Mouse (Mus musculus) forebrain, embryonic 15.5 days (tissue): Measurements from ENCODE around the gene Espl1. TPM values are rescaled to one million over a fixed set of nuclear protein-coding genes. Genes with fewer than 3 reads are reported as not detected.

ENCODE experiments used
- ATAC-seq: fragments of 200-750 bp; cut with Nextera tagmentation; replicated peaks from 2 replicates; pipeline ENCODE4 v1.8.0; 2017; ENCODE audit warnings: mild to moderate bottlenecking, moderate TSS enrichment, moderate library complexity
- H3K27ac ChIP-seq: fragments of 300-500 bp; sonication (generic); replicated peaks from 2 replicates; pipeline ENCODE4 v1.5.1; 2015; ENCODE audit warnings: mild to moderate bottlenecking, inconsistent platforms
- H3K27me3 ChIP-seq: fragments of 300-500 bp; sonication (generic); 2 replicates; pipeline ENCODE4 v1.6.1; 2015; ENCODE audit warnings: inconsistent platforms
- H3K36me3 ChIP-seq: fragments of 300-500 bp; sonication (generic); 2 replicates; pipeline ENCODE4 v1.6.1; 2015; ENCODE audit warnings: mild to moderate bottlenecking, inconsistent platforms
- H3K4me1 ChIP-seq: fragments of 300-500 bp; sonication (generic); 2 replicates; pipeline ENCODE4 v1.6.1; 2015; ENCODE audit warnings: inconsistent platforms
- H3K4me2 ChIP-seq: fragments of 300-500 bp; sonication (generic); replicated peaks from 2 replicates; pipeline ENCODE4 v1.6.1; 2015; ENCODE audit warnings: mild to moderate bottlenecking, inconsistent platforms
- H3K4me3 ChIP-seq: fragments of 300-500 bp; sonication (generic); 2 replicates; pipeline ENCODE4 v1.5.1; 2015; ENCODE audit warnings: mild to moderate bottlenecking, inconsistent platforms
- H3K9ac ChIP-seq: fragments of 300-500 bp; sonication (generic); replicated peaks from 2 replicates; pipeline ENCODE4 v1.6.1; 2015; ENCODE audit warnings: mild to moderate bottlenecking, inconsistent platforms
- H3K9me3 ChIP-seq: fragments of 300-500 bp; sonication (generic); 2 replicates; pipeline ENCODE4 v1.6.1; 2016; ENCODE audit warnings: inconsistent platforms
- WGBS: fragments of 180-500 bp; shearing (Covaris S2); methylation state at CpG from one replicate; pipeline ENCODE4 v1.1.7; 2015; ENCODE audit warnings: mixed read lengths; 5-methylcytosine and 5-hydroxymethylcytosine counted together
- polyA plus RNA-seq: library from polyadenylated mRNA; unstranded; fragments of >200 nt; fragmentation: Nextera tagmentation; extraction: Ambion mirVana; gene quantifications from 2 replicates; pipeline ENCODE4 v1.2.1, GENCODE M21; 2015

Espl1 gene
- polyA plus RNA-seq, 1 experiment from 2014 or later: 10.2 TPM

GRCm38 (mm10) chr15:102257202-102258075, 38.6 kb upstream of the Espl1 start, which contains the start of gene Rarg:
Gene Rarg, minus strand, starts transcription at chr15:102257517.
- H3K36me3 ChIP-seq: no peaks in the 10 kb centered on the region
- WGBS: 1% methylated on average over 41 of the region's 46 CpGs
- H3K4me2 ChIP-seq: peak within 1 kb of the TSS; percentile 96
- ATAC-seq: peak; percentile 44
- H3K4me1 ChIP-seq: peaks cover 23% of the 10 kb centered on the region
- H3K27me3 ChIP-seq: peaks cover 5% of the 10 kb centered on the region; the same call in 1 of the 2 replicates
- peak within 1 kb of the TSS; percentile 56 for H3K4me3 ChIP-seq
- peak within 1 kb of the TSS; percentile 61 for H3K9ac ChIP-seq
- H3K9me3 ChIP-seq: no peaks in the 10 kb centered on the region
- no peak within 1 kb of the TSS for H3K27ac ChIP-seq

GRCm38 (mm10) chr15:102258076-102258470, 38.0 kb upstream of the Espl1 start:
- Histone ChIP-seq H3K4me1 (peaks cover 23% of the 10 kb centered on the region), H3K36me3 (no peaks in the 10 kb centered on the region), H3K9ac (no peak overlapping the region), H3K4me3 (peak overlapping the region; percentile 56; the same call in 1 of the 2 replicates), H3K27me3 (peaks cover 5% of the 10 kb centered on the region; the same call in 1 of the 2 replicates), H3K4me2 (peak overlapping the region; percentile 96), H3K27ac (no peak overlapping the region), H3K9me3 (no peaks in the 10 kb centered on the region)
- ATAC-seq: peak; percentile 42; the same call in 1 of the 2 replicates
- WGBS: 4% methylated on average over 12 of the region's 12 CpGs

GRCm38 (mm10) chr15:102258581-102259253, 37.3 kb upstream of the Espl1 start:
- no peaks in the 10 kb centered on the region for H3K9me3 ChIP-seq
- peaks cover 5% of the 10 kb centered on the region; the same call in 1 of the 2 replicates for H3K27me3 ChIP-seq
- no peak overlapping the region for H3K4me3 ChIP-seq
- no peak overlapping the region for H3K4me2 ChIP-seq
- no peak overlapping the region for H3K9ac ChIP-seq
- WGBS: 27% methylated on average over 11 of the region's 11 CpGs
- no peaks in the 10 kb centered on the region for H3K36me3 ChIP-seq
- ATAC-seq: no peak
- H3K4me1 ChIP-seq: peaks cover 23% of the 10 kb centered on the region
- H3K27ac ChIP-seq: no peak overlapping the region

DNA sequence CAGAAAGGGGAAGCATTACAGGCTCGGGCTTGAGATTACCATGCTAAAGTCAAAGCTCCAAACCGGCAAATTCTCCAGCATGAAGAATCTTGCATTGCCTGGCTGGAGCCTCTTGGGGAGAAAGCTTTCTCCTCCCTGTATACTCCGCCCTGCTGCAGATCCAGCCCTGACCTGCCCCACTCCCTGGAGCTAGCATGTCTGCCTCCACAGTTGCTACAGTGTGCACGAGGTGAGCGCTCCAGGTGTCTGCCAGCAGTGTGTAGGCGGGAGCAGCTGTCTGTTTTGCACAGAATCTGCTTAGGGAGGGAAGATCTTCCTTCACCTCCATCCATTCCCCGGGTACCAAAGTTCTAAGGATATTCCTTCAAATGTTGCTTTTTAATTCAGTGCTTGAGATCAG, 33.5 kb upstream of the Espl1 start:
- H3K36me3 ChIP-seq: no peaks in the 10 kb centered on the region
- no peak for ATAC-seq
- no peak overlapping the region for H3K4me3 ChIP-seq
- no peaks in the 10 kb centered on the region for H3K9me3 ChIP-seq
- H3K27me3 ChIP-seq: no peaks in the 10 kb centered on the region
- no peak overlapping the region for H3K27ac ChIP-seq
- no peak overlapping the region for H3K4me2 ChIP-seq
- H3K4me1 ChIP-seq: peaks cover 12% of the 10 kb centered on the region
- no peak overlapping the region for H3K9ac ChIP-seq
- WGBS: 52% methylated on average over 7 of the region's 7 CpGs

- H3K4me2 ChIP-seq: no peak overlapping the region
- H3K4me1 ChIP-seq: peaks cover 7% of the 10 kb centered on the region
- H3K36me3 ChIP-seq: no peaks in the 10 kb centered on the region
- H3K4me3 ChIP-seq: no peak overlapping the region
- ATAC-seq: no peak
- no peak overlapping the region for H3K27ac ChIP-seq
- no peaks in the 10 kb centered on the region for H3K27me3 ChIP-seq
- 79% methylated on average over 2 of the region's 2 CpGs for WGBS
- no peak overlapping the region for H3K9ac ChIP-seq
- no peaks in the 10 kb centered on the region for H3K9me3 ChIP-seq
These were observed 33.0 kb upstream of the Espl1 start for GRCm38 (mm10) chr15:102263037-102263436.

DNA sequence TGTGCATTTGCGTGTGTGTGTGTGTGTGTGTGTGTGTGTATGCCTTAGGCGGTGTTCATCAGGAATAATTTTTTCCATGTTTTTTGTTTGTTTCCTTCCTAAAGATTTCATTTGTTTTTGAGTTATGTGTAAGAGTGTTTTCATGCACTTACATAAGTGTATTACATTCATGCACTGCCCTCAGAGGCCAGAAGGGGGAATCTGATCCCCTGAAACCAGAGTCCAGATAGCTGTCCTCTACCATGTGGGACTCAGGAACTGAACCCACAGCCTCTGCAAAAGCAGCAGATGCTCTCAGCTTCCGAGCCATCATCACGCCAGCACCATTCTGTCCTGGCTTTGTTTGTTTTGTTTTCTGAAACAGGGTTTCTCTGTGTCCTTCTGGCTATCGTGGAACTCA, 30.5 kb upstream of the Espl1 start:
- Histone ChIP-seq H3K36me3 (no peaks in the 10 kb centered on the region), H3K9me3 (no peaks in the 10 kb centered on the region), H3K9ac (no peak overlapping the region), H3K27me3 (peaks cover 1% of the 10 kb centered on the region; the same call in 1 of the 2 replicates), H3K4me3 (no peak overlapping the region), H3K4me2 (no peak overlapping the region), H3K4me1 (no peaks in the 10 kb centered on the region), H3K27ac (no peak overlapping the region)
- ATAC-seq: no peak
- 91% methylated on average over 5 of the region's 5 CpGs for WGBS

DNA sequence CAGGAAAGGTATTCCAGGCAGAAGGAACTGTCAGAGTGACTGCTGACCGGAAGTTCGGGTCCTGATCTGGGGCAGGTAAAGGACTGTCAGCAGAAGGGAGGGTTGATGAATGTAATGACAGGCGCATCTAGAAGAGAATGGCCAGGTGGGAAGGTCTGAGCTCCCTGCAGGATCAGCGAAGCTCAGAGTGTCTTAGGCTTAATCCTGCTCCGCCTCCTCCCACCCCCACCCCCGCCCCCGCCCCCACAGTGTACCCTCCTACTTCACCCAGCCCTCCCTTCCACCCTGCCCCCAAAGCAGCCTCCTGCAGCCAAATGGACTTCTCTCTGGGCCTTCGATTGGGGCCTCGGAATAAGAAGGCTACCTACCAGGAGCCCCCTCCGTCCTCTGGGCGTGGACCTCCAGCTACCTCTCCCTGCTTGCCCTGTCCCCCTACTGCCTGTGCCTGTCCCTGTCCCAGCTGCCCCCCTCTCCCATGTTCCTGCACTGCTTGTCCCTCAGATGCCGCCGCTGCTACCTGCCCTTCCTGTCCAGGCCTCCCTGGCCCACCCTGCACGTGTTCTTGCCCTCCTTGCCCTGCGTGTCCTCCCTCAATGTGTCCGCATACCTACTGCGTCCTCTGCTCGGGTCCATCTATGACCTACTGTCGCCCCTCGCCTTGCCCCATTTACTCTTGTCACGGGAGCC, 25.6 kb upstream of the Espl1 start, which contains the start of gene Gm9918:
TSS of gene Gm9918 (plus strand) at position 290 of the 687 bp plus-strand sequence.
- WGBS: 7% methylated on average over 17 of the region's 21 CpGs
- Histone ChIP-seq H3K27ac (no peak within 1 kb of the TSS), H3K9ac (no peak within 1 kb of the TSS), H3K4me3 (no peak within 1 kb of the TSS), H3K9me3 (no peaks in the 10 kb centered on the region), H3K36me3 (no peaks in the 10 kb centered on the region), H3K27me3 (peaks cover 7% of the 10 kb centered on the region; the same call in 1 of the 2 replicates), H3K4me2 (peak within 1 kb of the TSS; percentile 10; the same call in 1 of the 2 replicates), H3K4me1 (no peaks in the 10 kb centered on the region)
- ATAC-seq: no peak

GRCm38 (mm10) chr15:102271441-102271840, 24.6 kb upstream of the Espl1 start:
- H3K9ac ChIP-seq: no peak overlapping the region
- no peak overlapping the region for H3K4me3 ChIP-seq
- no peaks in the 10 kb centered on the region for H3K9me3 ChIP-seq
- no peaks in the 10 kb centered on the region for H3K4me1 ChIP-seq
- ATAC-seq: no peak
- H3K4me2 ChIP-seq: no peak overlapping the region
- WGBS: 20% methylated on average over 3 of the region's 3 CpGs
- H3K36me3 ChIP-seq: no peaks in the 10 kb centered on the region
- H3K27ac ChIP-seq: no peak overlapping the region
- H3K27me3 ChIP-seq: peaks cover 7% of the 10 kb centered on the region; the same call in 1 of the 2 replicates

DNA sequence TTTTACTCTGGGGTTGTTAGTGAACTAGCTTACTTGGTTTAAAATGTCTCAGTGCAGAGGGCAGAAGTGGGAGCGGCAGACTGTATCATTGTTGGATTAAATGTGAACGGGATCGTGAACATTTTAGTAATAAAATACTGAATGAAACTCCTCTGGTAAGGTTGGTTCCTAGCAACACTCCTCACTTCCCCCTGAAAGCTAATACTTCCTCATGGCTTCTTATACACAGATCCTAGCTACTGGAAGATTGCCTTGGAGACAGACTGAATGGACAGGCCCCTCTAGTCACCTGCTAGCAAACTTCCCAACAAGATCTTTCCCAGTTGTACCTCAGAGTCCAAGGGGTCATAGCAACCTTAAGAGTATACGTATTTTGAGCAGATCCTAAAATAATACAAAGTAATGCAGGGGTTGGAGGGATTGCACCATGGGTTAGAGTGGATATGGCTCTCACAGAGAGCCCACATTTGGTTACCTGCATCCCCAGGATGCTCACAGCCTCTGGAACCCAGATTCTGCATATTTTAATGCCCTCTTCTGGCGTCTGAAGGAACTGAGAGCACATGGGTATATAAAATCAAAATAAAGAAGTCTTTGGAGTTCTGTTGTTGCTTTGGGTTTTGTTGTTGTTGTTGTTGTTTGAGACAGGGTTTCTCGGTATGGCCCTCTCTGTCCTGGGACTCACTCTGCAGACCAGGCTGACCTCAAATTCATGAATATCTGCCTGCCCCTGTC, 21.9 kb upstream of the Espl1 start:
- H3K4me2 ChIP-seq: no peak overlapping the region
- 76% methylated on average over 6 of the region's 6 CpGs for WGBS

GRCm38 (mm10) chr15:102278726-102279091, 17.4 kb upstream of the Espl1 start:
- peaks cover 16% of the 10 kb centered on the region for H3K4me1 ChIP-seq
- H3K4me3 ChIP-seq: peak overlapping the region; percentile 84
- peak overlapping the region; percentile 82 for H3K27ac ChIP-seq
- 35% methylated on average over 7 of the region's 7 CpGs for WGBS
- peak overlapping the region; percentile 86 for H3K9ac ChIP-seq
- no peaks in the 10 kb centered on the region for H3K9me3 ChIP-seq
- peaks cover 12% of the 10 kb centered on the region for H3K36me3 ChIP-seq
- ATAC-seq: no peak
- peak overlapping the region; percentile 79 for H3K4me2 ChIP-seq
- no peaks in the 10 kb centered on the region for H3K27me3 ChIP-seq

More for the DNA sequence above, 21.9 kb upstream of the Espl1 start:
- Histone ChIP-seq H3K4me1 (peaks cover 5% of the 10 kb centered on the region), H3K27me3 (peaks cover 7% of the 10 kb centered on the region; the same call in 1 of the 2 replicates), H3K4me3 (no peak overlapping the region), H3K9ac (no peak overlapping the region), H3K27ac (no peak overlapping the region), H3K36me3 (no peaks in the 10 kb centered on the region), H3K9me3 (no peaks in the 10 kb centered on the region)
- ATAC-seq: no peak

- peaks cover 16% of the 10 kb centered on the region for H3K4me1 ChIP-seq
- ATAC-seq: peak; percentile 96
- under 1% methylated on average over 65 of the region's 65 CpGs for WGBS
These were observed 16.8 kb upstream of the Espl1 start, which contains the start of gene Mfsd5 for GRCm38 (mm10) chr15:102279092-102279782. Gene Mfsd5, plus strand, starts transcription at chr15:102279454.

More at GRCm38 (mm10) chr15:102279092-102279782, 16.8 kb upstream of the Espl1 start, which contains the start of gene Mfsd5:
- H3K9me3 ChIP-seq: no peaks in the 10 kb centered on the region
- peaks cover 12% of the 10 kb centered on the region for H3K36me3 ChIP-seq
- peak within 1 kb of the TSS; percentile 86 for H3K9ac ChIP-seq
- peak within 1 kb of the TSS; percentile 79 for H3K4me2 ChIP-seq
- H3K27ac ChIP-seq: peak within 1 kb of the TSS; percentile 82
- peak within 1 kb of the TSS; percentile 84 for H3K4me3 ChIP-seq
- no peaks in the 10 kb centered on the region for H3K27me3 ChIP-seq
